Mouse (Mus musculus) urinary bladder, postnatal 25 days (tissue): ENCODE measurements at regions not wholly inside any gene's neighbourhood (a gene's known extent, or its start where the extent isn't known, plus 50 kb on each side); places are given as distances from the start of the nearest gene placed in this dataset.
A peak's percentile ranks its signal among the peaks of the same experiment; 100 is the strongest.

Source experiments
- DNase-seq: peaks from one replicate; pipeline ENCODE4 v3.0.0; 2022; ENCODE audit warnings: low spot score

GRCm38 (mm10) chr15:62284606-62285531 lies 1362.1 kb upstream of the A1bg start:
- DNase-seq = no peak

- no peak for DNase-seq
These were observed 1361.0 kb upstream of the A1bg start for GRCm38 (mm10) chr15:62283661-62284429.

- no peak for DNase-seq
These were observed 1359.8 kb upstream of the A1bg start for GRCm38 (mm10) chr15:62282646-62283045.

- DNase-seq = no peak
These were observed 1359.3 kb upstream of the A1bg start for GRCm38 (mm10) chr15:62282116-62282515.

DNA sequence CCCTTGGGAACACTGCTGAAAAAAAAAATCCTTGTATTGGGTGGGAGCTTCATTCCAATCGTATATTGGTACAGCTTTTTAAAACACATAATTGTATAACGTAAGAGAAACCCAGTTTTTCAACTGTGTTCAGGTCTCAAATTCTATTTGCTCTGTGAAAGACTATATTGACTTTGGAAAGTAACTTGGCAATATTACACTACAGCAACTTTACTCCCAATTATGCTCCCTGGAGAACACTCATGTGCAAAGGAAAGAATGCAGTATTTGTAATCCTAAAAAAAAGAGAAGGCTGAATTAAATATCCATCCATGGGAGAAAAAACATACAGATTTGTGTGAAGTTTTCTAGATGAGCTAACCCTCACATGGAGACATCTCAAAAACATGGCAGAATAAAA lies 1356.7 kb upstream of the A1bg start:
- DNase-seq = no peak

GRCm38 (mm10) chr15:62274818-62275217 lies 1352.0 kb upstream of the A1bg start:
- DNase-seq = no peak

DNA sequence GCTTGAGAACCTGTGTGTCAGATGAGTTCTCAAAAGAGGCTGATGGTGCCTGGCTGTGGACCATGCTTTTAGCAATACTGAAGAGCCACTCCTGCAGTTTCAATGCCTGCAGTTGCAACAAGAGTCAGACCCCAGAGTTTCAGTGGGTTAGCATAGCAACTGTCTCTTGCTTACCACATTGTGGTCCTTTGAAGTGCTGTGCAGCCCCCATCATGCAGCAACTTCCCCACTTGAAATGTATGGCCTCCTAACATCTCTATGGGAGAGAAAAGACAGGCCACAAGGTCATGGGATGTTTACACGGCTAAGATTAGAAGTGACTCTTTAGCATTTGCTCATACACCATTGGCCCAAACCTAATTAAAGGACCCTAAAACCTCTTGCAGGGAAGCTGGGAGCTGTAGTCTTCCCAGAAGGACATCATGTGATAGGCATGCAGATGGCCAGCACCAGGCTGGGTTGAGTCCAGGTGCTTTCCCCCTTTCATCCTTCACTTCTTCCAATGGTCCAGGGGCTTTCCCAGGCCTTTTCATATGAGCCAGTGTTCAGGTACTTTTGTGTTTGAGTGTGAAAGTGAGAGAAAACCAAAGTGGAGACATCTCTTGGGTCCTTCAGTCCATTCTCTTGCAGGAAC lies 1351.2 kb upstream of the A1bg start:
- no peak for DNase-seq

DNA sequence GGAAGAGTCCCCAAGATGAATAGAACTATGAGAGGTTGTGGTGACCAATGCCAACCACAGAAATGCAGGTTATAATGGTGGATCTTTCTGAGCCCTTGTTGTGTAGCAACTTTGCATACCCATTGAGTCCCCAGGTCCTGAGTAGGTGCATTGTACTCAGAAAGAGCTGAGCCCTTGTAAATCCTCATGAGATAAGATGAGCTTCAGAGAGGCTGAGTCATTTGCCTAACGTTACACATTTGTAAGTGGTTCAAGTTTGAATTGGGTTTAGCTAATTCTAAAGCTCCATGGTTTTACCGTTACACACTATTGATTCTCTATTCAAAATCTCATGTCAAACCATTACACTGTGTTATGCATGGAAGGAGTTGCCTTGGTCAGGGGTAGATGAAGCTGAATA lies 1349.9 kb upstream of the A1bg start:
- no peak for DNase-seq

GRCm38 (mm10) chr15:62271428-62271827 lies 1348.6 kb upstream of the A1bg start:
- DNase-seq = no peak

- DNase-seq = no peak
These were observed 1345.4 kb upstream of the A1bg start for GRCm38 (mm10) chr15:62268189-62268588.

- no peak for DNase-seq
These were observed 1344.7 kb upstream of the A1bg start for GRCm38 (mm10) chr15:62267536-62267935.

- DNase-seq = no peak
These were observed 1343.2 kb upstream of the A1bg start for GRCm38 (mm10) chr15:62266025-62266424.

DNA sequence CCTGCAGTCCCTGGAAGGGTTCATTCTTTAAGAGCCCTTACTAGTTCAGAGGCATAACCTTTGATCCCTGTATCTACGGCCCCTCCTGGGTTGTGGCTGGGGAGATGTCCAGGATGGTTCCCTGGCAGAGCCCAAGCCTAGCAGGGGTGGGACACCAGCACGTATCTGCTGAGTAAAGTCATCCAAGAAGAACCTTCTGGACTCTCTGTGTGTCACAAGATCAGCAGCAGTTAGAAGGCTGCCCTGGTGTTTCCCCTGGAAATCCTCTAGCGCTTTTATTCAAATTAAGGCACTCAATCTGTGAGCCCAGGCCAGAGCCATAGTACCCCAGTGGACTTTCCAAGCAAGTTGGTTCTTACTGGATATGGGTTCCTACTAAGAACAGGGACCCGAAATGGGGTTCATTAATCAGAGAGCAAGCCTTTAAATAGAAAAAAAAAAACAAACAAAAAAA lies 1342.7 kb upstream of the A1bg start:
- no peak for DNase-seq

DNA sequence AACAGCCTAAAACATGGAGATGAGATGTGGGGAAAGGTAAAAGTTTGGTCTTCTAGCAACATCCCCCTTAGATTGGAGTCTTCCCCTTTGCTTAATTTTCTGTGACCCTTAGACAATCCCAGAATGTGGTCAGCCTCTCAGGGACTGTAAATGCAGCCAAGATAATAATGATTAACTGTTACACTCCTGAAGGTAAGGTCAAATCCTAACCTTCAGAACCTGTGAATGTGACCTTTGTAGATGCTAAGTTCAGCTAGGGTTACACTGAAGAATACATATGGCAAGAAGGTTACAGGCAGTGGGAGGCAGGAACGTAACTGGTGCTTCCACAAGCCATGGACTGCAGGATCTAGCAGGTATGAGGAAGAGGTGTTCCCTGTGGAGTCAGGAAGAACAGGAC lies 1342.2 kb upstream of the A1bg start:
- no peak for DNase-seq

GRCm38 (mm10) chr15:62264183-62264582 lies 1341.4 kb upstream of the A1bg start:
- DNase-seq = no peak

DNA sequence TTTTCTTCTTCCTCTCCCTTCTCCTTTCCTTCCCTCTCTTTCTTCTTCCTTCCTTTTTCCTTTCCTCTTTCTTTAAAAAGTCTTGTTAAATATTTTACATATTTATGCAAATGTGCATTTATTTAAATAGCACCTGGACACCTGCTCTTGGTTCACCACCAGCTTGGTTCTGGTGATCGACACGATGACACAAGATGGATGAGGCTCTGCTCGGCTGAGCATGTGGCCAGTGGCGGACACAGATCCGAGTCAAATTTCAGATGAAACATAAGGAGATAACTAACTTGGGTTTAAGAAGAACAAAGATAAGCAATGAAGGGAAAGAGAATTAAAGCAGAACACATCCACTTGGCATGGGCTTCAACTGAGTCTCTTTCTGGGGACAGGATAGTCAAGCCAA lies 1339.7 kb upstream of the A1bg start:
- no peak for DNase-seq

GRCm38 (mm10) chr15:62261520-62261919 lies 1338.7 kb upstream of the A1bg start:
- DNase-seq = peak; percentile 12

DNA sequence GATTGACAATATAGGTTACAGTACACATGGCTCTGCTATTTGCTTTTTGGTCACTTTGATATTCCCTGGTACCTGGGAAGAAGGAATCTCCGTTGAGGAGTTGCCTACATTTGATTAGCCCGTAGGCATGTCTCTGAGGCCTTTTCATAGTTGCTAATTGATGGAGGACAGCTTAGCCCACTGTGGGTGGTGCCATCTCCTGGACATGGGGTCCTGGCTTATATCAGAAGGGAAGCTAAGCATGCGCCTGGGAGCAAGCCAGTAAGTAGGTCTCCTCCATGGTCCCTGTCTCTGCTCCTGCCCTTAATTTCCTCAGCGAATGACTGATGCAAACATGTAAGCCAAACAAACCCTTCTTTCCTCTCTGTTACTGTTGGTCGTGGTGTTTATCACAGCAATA lies 1335.8 kb upstream of the A1bg start:
- DNase-seq = no peak

DNA sequence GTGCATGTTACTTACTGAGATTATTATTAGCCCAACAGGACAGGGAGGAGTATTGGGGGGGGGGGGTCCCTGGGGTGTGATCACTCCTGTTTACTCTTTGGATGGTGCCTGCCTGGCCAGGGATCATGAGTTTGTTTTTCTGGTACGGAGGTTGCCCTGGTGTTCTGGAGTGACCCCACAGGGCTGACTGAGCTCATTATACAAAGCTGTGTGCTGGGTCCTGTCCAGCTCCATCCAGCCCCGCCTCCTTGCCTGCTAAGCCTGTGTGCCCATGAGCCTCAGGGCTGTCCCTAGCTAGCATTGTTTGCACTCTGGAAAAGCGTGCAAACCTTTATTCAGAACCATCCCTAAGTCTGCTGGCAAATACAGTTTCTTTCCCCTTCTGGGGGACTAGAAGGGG lies 1335.1 kb upstream of the A1bg start:
- no peak for DNase-seq

DNA sequence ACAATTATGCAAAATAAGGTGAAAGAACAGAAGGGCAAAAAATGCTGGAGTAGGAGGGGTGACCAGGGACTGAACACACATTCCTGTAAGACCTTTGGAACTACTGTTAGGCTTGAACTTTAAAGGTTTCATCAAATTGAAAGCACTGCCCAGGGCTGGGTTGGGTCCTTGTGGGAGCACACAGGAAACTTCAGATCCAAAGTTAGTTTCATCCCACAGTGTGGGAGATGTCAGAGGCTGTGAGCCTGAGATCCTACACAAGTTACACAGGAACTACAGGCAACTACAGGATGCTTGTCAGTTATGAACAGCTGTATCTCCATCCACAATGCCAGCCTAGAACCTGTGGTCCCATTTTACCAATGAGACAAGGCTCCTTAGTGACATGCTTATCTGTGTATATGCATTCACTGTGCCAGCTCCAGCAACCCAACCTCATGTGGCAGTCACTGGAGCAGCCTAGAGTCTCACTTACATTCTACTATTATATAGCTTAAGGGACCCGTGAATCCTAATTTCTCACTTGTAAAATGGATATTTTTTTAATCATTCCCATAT lies 1334.4 kb upstream of the A1bg start:
- DNase-seq = no peak

GRCm38 (mm10) chr15:62255571-62255970 lies 1332.8 kb upstream of the A1bg start:
- no peak for DNase-seq

DNA sequence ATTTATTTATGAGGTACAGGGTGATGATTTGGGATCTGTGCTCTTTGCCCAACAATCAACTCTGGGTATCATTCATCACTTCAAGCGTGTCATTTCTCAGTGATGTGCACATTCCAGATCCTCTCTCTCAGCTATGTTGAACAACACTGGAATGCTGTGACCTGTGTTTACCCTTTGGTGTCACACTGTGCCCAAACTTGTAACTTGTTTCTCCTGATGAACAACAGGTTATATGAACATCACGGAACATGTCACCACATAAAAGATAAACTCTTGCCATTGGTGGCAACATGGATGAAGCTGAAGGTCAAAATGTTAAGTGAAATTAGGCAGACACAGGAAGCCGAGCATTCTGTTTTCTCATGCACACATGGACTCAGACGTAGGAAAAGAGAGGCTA lies 1330.9 kb upstream of the A1bg start:
- DNase-seq = no peak
